Mouse (Mus musculus) T-helper 2 cell (primary cell): ENCODE data around the gene Cacna1s.

Source experiments
- in situ Hi-C: fragments of 300-600 bp; cut with MboI, MseI; formaldehyde crosslinking; loops from one replicate; pipeline ENCODE4 v1.15.1; 2025; ENCODE audit warnings: high pct_unique_total_duplicates

The Cacna1s gene

GRCm38 (mm10) chr1:136104741-136105140 is 52.2 kb downstream of the Cacna1s start:
- in situ Hi-C loops: loop anchor here (10.0 kb wide), 1 partner anchor 60 kb away; no protein-coding TSS in a partner anchor

- in situ Hi-C loops: loop anchor here (10.0 kb wide), 1 partner anchor 65 kb away; no protein-coding TSS in a partner anchor
Measured at GRCm38 (mm10) chr1:136109464-136109863, 56.9 kb downstream of the Cacna1s start.

GRCm38 (mm10) chr1:136116183-136116582 is 63.6 kb downstream of the Cacna1s start:
- in situ Hi-C loops: no loop called here

GRCm38 (mm10) chr1:136117069-136117468 is 64.5 kb downstream of the Cacna1s start:
- in situ Hi-C loops: no loop called here

GRCm38 (mm10) chr1:136118875-136119274 is 66.3 kb downstream of the Cacna1s start:
- in situ Hi-C loops: no loop called here

GRCm38 (mm10) chr1:136119571-136120262 is 67.2 kb downstream of the Cacna1s start:
- in situ Hi-C loops: loop anchor here (10.0 kb wide), 1 partner anchor 805 kb away; the partner anchor contains the start of gene Timm17a

- in situ Hi-C loops: loop anchor here (10.0 kb wide), 1 partner anchor 805 kb away; the partner anchor contains the start of gene Timm17a
Measured at GRCm38 (mm10) chr1:136120263-136120603, 67.7 kb downstream of the Cacna1s start.

- in situ Hi-C loops: loop anchor here (10.0 kb wide), 1 partner anchor 806 kb away; the partner anchor contains the start of gene Timm17a
Measured at GRCm38 (mm10) chr1:136120785-136121184, 68.2 kb downstream of the Cacna1s start.

GRCm38 (mm10) chr1:136122030-136122429 is 69.5 kb downstream of the Cacna1s start:
- in situ Hi-C loops: loop anchor here (10.0 kb wide), 1 partner anchor 807 kb away; the partner anchor contains the start of gene Timm17a

- in situ Hi-C loops: loop anchor here (10.0 kb wide), 1 partner anchor 811 kb away; the partner anchor contains the start of gene Timm17a
Measured at GRCm38 (mm10) chr1:136126159-136126765, 73.7 kb downstream of the Cacna1s start.

GRCm38 (mm10) chr1:136126895-136127294 is 74.3 kb downstream of the Cacna1s start:
- in situ Hi-C loops: loop anchor here (10.0 kb wide), 1 partner anchor 812 kb away; the partner anchor contains the start of gene Timm17a

- in situ Hi-C loops: loop anchor here (10.0 kb wide), 1 partner anchor 813 kb away; the partner anchor contains the start of gene Timm17a
Measured at GRCm38 (mm10) chr1:136127856-136128255, 75.3 kb downstream of the Cacna1s start.

GRCm38 (mm10) chr1:136128416-136128815 is 75.9 kb downstream of the Cacna1s start:
- in situ Hi-C loops: loop anchor here (10.0 kb wide), 1 partner anchor 814 kb away; the partner anchor contains the start of gene Timm17a

GRCm38 (mm10) chr1:136128944-136129589 is 76.5 kb downstream of the Cacna1s start:
- in situ Hi-C loops: loop anchor here (10.0 kb wide), 1 partner anchor 814 kb away; the partner anchor contains the start of gene Timm17a

- in situ Hi-C loops: loop anchor here (5.0 kb wide), 1 partner anchor 477 kb away; no protein-coding TSS in a partner anchor
Measured at GRCm38 (mm10) chr1:136130107-136130506, 77.6 kb downstream of the Cacna1s start.

- in situ Hi-C loops: loop anchor here (5.0 kb wide), 1 partner anchor 476 kb away; no protein-coding TSS in a partner anchor
Measured at GRCm38 (mm10) chr1:136130951-136131558, 78.5 kb downstream of the Cacna1s start, which contains the start of gene Kif21b. TSS of gene Kif21b (plus strand) at chr1:136131389.

GRCm38 (mm10) chr1:136131603-136132291 is 79.2 kb downstream of the Cacna1s start:
- in situ Hi-C loops: loop anchor here (5.0 kb wide), 1 partner anchor 476 kb away; no protein-coding TSS in a partner anchor

- in situ Hi-C loops: loop anchor here (5.0 kb wide), 1 partner anchor 475 kb away; no protein-coding TSS in a partner anchor
Measured at GRCm38 (mm10) chr1:136132386-136133201, 80.0 kb downstream of the Cacna1s start.

- in situ Hi-C loops: loop anchor here (5.0 kb wide), 1 partner anchor 474 kb away; no protein-coding TSS in a partner anchor
Measured at GRCm38 (mm10) chr1:136133570-136134240, 81.2 kb downstream of the Cacna1s start.
